Mouse (Mus musculus): ENCODE measurements at regions not wholly inside any gene's neighbourhood (a gene's known extent, or its start where the extent isn't known, plus 50 kb on each side); places are given as distances from the start of the nearest gene placed in this dataset.

DNA sequence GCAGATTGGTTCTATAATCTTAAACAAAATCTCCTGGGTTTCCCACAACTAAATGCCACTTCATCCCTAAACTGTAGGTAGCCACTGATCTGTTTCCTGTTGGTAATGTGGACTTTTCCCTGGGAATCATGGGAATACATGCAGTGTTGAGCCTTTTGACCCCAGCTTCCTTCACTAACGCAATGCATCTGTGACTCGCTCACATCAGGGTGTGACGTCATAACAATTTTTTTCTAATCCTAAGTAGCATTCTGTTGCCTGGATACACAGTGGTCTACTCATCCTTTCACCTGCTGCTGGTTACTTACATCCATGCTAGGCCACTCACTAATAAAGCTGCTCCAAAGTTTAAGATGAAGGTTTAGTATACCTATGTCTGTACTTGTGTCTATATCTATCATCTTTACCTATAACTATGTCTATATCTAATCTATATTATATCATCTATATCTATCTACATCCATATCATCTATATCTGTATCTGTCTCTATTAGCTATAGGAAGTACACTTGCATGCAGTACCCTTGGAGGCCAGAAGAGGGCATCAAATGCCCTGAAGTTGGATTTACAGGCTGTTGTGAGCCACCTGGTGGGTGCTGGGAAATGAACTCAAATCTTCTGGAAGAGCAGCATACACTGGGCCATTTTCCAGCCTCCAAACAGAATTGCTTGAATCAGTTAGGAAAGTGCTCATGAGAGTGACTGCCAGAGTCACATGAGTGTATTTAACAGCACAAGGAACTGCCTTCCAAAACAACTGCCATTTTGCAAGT is 157.5 kb upstream of the Rpl34 start:
- DNase-seq (ENCODE audit: low spot score in 2 of 2): no peak

GRCm38 (mm10) chr3:130885974-130886373 is 155.8 kb upstream of the Rpl34 start:
- no peak for DNase-seq (ENCODE audit: low spot score in 2 of 2)

DNA sequence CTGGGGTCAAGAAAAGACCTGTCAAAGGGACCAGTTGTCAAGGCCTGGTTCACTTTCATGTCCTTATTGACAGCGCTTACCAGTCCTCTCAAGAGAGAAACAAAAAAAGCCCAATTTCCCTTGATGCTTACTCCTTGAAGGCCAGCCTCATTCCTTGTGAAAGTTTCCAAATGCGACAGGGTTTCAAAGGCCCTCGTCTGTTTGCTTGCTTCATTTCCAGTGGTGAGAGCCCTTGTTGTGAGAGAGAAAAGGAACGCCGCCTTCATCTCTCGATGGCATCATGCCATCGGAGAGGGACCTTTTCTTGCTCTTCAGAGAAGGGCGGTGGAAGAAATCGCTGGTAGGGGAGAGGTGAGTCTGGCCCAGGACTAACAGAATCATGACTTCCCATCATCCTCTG is 154.2 kb upstream of the Rpl34 start:
- DNase-seq (ENCODE audit: low spot score in 2 of 2): no peak

GRCm38 (mm10) chr3:130883928-130884327 is 153.7 kb upstream of the Rpl34 start:
- no peak for DNase-seq (ENCODE audit: low spot score in 2 of 2)

DNA sequence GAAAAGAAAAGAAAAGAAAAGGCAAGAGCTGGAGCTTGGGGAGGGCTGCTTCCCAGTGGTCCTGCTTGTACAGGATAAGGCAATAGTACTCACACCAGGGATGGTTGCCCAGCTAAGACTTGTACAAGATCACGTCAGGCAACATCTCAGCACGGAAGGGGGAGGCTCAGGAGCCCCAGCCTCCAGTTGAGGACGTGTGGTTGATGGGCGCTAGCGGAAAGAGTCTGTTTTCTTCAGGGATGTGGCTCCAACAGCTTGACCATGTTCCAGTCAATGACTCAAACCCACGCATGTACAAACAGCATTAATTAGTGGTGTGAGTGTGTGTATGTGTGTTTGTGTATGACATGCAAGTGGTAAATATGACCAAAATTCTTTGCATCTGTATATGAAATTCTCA is 153.1 kb upstream of the Rpl34 start:
- no peak for DNase-seq (ENCODE audit: low spot score in 2 of 2)

GRCm38 (mm10) chr3:130880482-130880881 is 150.3 kb upstream of the Rpl34 start:
- DNase-seq (ENCODE audit: low spot score in 2 of 2): no peak

DNA sequence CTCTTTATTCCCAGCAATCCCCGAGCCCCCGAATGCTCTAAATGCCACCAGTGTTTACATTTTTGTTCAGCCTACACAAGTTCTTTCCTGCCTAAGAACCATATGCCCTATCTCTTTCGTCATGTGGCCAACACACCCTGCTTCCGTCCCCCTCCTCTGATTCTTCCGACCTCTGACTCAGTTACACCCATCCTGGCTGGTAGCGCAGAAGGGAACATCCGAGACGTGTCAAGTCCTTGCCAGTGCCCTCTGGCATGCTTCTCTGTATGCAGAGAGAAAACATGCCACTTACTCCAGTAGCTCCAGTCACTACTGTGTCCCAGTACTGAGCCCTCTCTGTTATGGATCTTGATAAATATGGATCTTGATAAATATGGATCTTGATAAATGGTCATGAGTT is 149.3 kb upstream of the Rpl34 start:
- no peak for DNase-seq (ENCODE audit: low spot score in 2 of 2)

GRCm38 (mm10) chr3:130878834-130879233 is 148.6 kb upstream of the Rpl34 start:
- no peak for DNase-seq (ENCODE audit: low spot score in 2 of 2)

DNA sequence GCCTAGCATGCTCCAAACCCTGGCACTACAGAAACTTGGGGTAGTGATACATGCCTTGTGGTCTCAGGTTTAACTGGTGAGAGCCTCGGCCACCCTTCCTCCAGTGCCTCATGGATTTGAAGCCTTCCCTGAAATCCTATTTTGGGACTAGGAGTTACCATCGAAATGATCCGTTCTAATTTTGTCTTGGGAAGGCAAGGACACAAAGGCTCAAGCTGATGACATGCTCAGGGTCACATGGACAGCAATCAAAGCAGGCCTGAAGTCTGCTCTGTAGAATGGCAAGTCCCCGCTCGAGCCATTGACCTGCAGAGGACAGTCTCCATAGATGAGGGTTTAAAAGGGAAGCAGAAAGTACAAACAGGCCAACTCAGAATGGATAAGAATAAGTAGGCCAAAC is 147.8 kb upstream of the Rpl34 start:
- no peak for DNase-seq (ENCODE audit: low spot score in 2 of 2)

- no peak for DNase-seq (ENCODE audit: low spot score in 2 of 2)
Observed at GRCm38 (mm10) chr3:130873745-130874144, 143.5 kb upstream of the Rpl34 start.

GRCm38 (mm10) chr3:130866952-130867632 is 136.9 kb upstream of the Rpl34 start:
- DNase-seq (ENCODE audit: low spot score in 2 of 2): no peak

- no peak for DNase-seq (ENCODE audit: low spot score in 2 of 2)
Observed at GRCm38 (mm10) chr3:130864783-130865182, 134.6 kb upstream of the Rpl34 start.

GRCm38 (mm10) chr3:130863376-130863775 is 133.2 kb upstream of the Rpl34 start:
- no peak for DNase-seq (ENCODE audit: low spot score in 2 of 2)

GRCm38 (mm10) chr3:130860315-130860714 is 130.1 kb upstream of the Rpl34 start:
- DNase-seq (ENCODE audit: low spot score in 2 of 2): no peak

GRCm38 (mm10) chr3:130853866-130854265 is 123.7 kb upstream of the Rpl34 start:
- no peak for DNase-seq (ENCODE audit: low spot score in 2 of 2)

DNA sequence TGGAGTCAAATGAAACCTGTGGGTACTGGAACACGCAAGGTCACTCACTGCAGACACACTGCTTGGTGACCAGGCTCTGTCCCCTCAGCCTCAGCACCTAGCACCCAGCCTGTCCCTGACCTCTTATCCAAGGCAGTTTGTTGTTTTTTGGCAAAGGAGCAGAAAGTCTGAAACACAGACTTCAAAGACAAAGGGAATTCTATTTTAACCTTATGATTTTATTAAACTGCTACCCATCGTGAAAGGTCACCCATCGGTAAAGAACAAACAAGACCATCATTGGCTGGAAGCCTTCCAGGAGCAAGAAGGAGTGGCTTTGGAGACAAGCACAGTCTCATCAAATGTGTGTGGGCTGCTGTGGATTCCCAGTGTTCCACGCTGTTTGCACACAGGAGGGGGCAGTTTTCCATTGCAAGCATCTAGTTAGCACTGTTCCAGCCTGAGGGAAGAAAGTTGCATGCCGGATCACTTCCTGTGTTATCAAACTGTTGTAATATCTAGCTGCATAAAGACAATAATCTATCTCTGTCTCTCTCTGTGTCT is 120.6 kb upstream of the Rpl34 start:
- DNase-seq (ENCODE audit: low spot score in 2 of 2): peak in 1 of 2 experiments; percentile 8

GRCm38 (mm10) chr3:130841755-130842154 is 111.6 kb upstream of the Rpl34 start:
- no peak for DNase-seq (ENCODE audit: low spot score in 2 of 2)

GRCm38 (mm10) chr3:130839924-130840440 is 109.8 kb upstream of the Rpl34 start:
- no peak for DNase-seq (ENCODE audit: low spot score in 2 of 2)

GRCm38 (mm10) chr3:130838626-130839422 is 108.6 kb upstream of the Rpl34 start:
- no peak for DNase-seq (ENCODE audit: low spot score in 2 of 2)

DNA sequence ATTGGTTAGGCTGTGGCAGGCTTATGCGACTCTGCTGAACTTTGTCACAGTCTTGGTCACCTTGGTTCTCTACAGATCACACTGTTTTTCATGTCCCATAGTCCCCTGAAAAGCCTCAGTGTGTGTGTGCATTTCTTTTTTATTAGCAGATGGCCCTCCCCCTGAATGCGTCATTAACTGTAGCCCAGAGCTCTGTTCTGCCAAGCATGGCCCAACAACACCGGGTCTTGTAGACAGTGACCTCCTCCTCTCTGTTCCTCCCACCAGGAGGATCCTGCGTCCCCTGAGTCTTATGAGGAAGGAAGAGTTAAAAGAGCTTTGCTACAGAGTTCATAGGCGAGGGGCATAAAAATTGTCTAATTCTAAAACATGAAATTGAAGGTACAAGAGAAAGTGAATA is 103.5 kb upstream of the Rpl34 start:
- no peak for DNase-seq (ENCODE audit: low spot score in 2 of 2)

- DNase-seq (ENCODE audit: low spot score in 2 of 2): no peak
Observed at GRCm38 (mm10) chr3:130833082-130833481, 102.9 kb upstream of the Rpl34 start.

Measured in adrenal gland, postnatal 4 days (tissue).